Mouse (Mus musculus) lung, embryonic 16.5 days (tissue): ENCODE data around the gene Ppp1r18. TPM values are rescaled to one million over a fixed set of nuclear protein-coding genes. Genes with fewer than 3 reads are reported as not detected.
A peak's percentile ranks its signal among the peaks of the same experiment; 100 is the strongest.

Experiments used
- ATAC-seq: fragments of 200-750 bp; cut with Nextera tagmentation; 2 replicates; pipeline ENCODE4 v1.8.0; 2017; ENCODE audit warnings: low read depth, mild to moderate bottlenecking, moderate library complexity
- H3K27ac ChIP-seq: fragments of 300-500 bp; sonication (generic); 2 replicates; pipeline ENCODE4 v1.5.1; 2014; ENCODE audit warnings: mild to moderate bottlenecking, control low read depth, low read length
- H3K27me3 ChIP-seq: fragments of 300-500 bp; sonication (generic); 2 replicates; pipeline ENCODE4 v1.6.1; 2014; ENCODE audit warnings: low read depth, low read length, mixed read lengths; ENCODE audit not compliant: control insufficient read depth, insufficient read depth
- H3K36me3 ChIP-seq: fragments of 300-500 bp; sonication (generic); 2 replicates; pipeline ENCODE4 v1.6.1; 2014; ENCODE audit warnings: low read length; ENCODE audit not compliant: control insufficient read depth, insufficient read depth
- H3K4me1 ChIP-seq: fragments of 300-500 bp; sonication (generic); replicated peaks from 2 replicates; pipeline ENCODE4 v1.6.1; 2014; ENCODE audit warnings: low read length, mixed read lengths; ENCODE audit not compliant: control insufficient read depth, insufficient read depth
- H3K4me2 ChIP-seq: fragments of 300-500 bp; sonication (generic); 2 replicates; pipeline ENCODE4 v1.6.1; 2014; ENCODE audit warnings: low read depth, low read length, control low read depth
- H3K4me3 ChIP-seq: fragments of 300-500 bp; sonication (generic); 2 replicates; pipeline ENCODE4 v1.5.1; 2014; ENCODE audit warnings: mild to moderate bottlenecking, low read length, control low read depth
- H3K9ac ChIP-seq: fragments of 300-500 bp; sonication (generic); 2 replicates; pipeline ENCODE4 v1.6.1; 2014; ENCODE audit warnings: low read length, control low read depth
- H3K9me3 ChIP-seq: fragments of 300-500 bp; sonication (generic); 2 replicates; pipeline ENCODE4 v1.6.1; 2016; ENCODE audit warnings: low read length; ENCODE audit not compliant: control insufficient read depth
- WGBS: fragments of 180-500 bp; shearing (Covaris S2); extraction: QIAGEN DNeasy Blood & Tissue Kit; methylation state at CpG from one replicate; pipeline ENCODE4 v1.1.7; 2014; 5-methylcytosine and 5-hydroxymethylcytosine counted together
- polyA plus RNA-seq: library from polyadenylated mRNA; unstranded; fragments of >200 nt; fragmentation: Nextera tagmentation; extraction: Ambion mirVana; gene quantifications from 2 replicates; pipeline ENCODE4 v1.2.1, GENCODE M21; 2015

Gene Ppp1r18
- polyA plus RNA-seq, 1 experiment from 2014 or later, result 26.5 TPM

DNA sequence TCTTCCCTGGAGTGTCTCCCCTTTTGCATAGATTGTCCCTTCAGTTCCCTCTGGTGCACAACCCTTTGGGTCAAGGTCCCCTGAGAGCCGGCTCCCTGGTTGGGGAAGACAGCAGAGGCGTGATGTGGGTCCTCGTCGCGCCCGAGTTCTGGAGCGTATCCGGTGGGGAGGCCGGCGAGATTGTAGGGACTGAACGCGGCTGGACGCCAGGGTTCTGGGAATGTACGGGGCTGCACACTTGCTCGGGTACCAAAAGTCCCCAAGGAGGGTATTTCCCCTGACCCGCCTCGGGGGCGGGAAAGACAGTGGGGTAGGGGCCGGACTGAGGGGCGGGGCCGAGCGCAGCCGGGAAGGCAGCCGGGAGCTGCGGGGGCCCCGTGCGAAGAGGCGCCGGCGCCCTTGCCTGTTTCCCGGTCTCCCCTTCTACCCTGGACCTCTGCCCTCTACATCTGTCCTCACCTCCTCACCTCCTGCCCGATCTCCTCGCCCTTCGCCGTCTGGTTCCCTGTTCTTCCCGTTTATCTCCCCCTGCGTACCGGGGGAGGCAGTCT, 963 bp downstream of the Ppp1r18 start:
- WGBS, result under 1% methylated on average over 38 of the region's 38 CpGs
- Histone ChIP-seq H3K27ac (peak overlapping the region; percentile 99), H3K4me1 (peaks cover 36% of the 10 kb centered on the region), H3K27me3 (no peaks in the 10 kb centered on the region), H3K4me3 (peak overlapping the region; percentile 66), H3K36me3 (peaks cover 3% of the 10 kb centered on the region; the same call in 1 of the 2 replicates), H3K4me2 (peak overlapping the region; percentile 94), H3K9ac (peak overlapping the region; percentile 81), H3K9me3 (0 out of 2 replicates have a peak, but pooled peaks cover 1% of the 10 kb centered on the region)
- peak; percentile 60 for ATAC-seq

DNA sequence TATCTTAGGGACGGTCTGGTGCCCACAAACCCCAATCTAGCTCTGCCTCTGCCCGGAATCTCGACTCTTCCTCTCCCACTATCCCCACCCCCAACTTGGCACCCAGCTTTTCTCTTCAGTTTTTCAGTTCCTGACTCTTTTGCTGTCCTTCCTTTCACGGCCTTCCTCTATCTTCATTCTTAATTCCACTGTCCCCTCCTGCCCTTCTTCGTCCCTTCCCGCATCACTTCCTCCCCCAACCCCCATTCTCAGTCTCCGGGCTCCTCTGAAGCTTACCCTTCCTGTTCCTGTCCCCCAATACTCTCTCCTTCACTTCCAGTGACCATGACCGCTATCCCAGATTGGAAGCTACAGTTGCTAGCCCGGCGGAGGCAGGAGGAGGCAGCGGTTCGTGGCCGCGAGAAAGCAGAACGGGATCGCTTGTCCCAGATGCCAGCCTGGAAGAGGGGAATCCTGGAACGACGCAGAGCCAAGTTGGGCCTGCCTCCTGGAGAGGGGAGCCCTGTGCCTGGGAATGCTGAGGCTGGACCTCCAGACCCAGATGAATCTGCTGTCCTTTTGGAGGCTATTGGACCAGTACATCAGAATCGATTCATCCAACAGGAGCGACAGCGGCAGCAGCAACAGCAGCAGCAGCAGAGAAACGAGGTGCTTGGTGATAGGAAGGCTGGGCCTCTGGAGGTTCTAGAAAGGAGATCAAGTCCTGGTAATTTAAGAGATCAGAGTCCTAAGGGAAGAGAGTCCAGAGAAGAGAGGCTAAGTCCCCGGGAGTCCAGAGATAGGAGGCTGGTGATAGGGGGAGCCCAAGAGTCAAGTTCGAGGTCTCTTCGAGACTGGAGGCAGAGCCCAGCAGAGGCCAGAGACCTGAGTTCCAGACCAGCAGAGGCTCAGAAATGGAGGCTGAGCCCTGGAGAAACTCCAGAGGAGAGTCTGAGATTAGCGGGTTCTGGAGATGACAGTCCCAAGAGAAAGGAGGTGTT, 1.8 kb downstream of the Ppp1r18 start:
- peaks cover 5% of the 10 kb centered on the region; the same call in 1 of the 2 replicates for H3K36me3 ChIP-seq
- H3K9ac ChIP-seq, result peak overlapping the region; percentile 81
- H3K9me3 ChIP-seq, result 0 out of 2 replicates have a peak, but pooled peaks cover 2% of the 10 kb centered on the region
- peak overlapping the region; percentile 66 for H3K4me3 ChIP-seq
- H3K4me1 ChIP-seq, result peaks cover 33% of the 10 kb centered on the region
- H3K27ac ChIP-seq, result peak overlapping the region; percentile 99
- H3K4me2 ChIP-seq, result peak overlapping the region; percentile 94
- 8% methylated on average over 26 of the region's 26 CpGs for WGBS
- ATAC-seq, result no peak
- H3K27me3 ChIP-seq, result no peaks in the 10 kb centered on the region

- H3K4me1 ChIP-seq, result peaks cover 33% of the 10 kb centered on the region
- H3K27me3 ChIP-seq, result no peaks in the 10 kb centered on the region
- ATAC-seq, result no peak
- 15% methylated on average over 17 of the region's 17 CpGs for WGBS
- peaks cover 5% of the 10 kb centered on the region; the same call in 1 of the 2 replicates for H3K36me3 ChIP-seq
- H3K9ac ChIP-seq, result peak overlapping the region; percentile 81
- H3K27ac ChIP-seq, result peak overlapping the region; percentile 99
- H3K4me2 ChIP-seq, result peak overlapping the region; percentile 94
- H3K4me3 ChIP-seq, result peak overlapping the region; percentile 66
- 0 out of 2 replicates have a peak, but pooled peaks cover 2% of the 10 kb centered on the region for H3K9me3 ChIP-seq
These were observed 2.9 kb downstream of the Ppp1r18 start for GRCm38 (mm10) chr17:35868165-35868820.

DNA sequence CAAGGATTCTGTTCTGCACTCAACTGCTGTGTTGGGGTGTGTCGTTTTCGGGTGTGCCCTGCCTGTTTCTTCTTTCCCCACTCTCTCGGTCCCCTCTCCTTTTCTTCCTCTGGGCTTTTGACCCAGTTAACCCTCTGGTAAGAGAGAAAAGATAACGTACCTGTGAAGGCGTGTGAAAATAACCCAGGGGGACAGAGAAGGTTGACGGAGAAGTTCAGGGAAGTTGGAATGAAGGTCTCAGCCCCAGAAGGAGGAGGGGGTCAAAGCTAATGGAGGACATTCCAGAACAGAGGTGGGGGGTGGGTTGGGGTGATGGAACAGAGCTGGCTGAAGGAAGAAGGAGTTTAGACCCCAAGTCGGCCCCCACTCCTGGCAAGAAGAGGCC, 3.6 kb downstream of the Ppp1r18 start:
- peak overlapping the region; percentile 81 for H3K9ac ChIP-seq
- H3K4me1 ChIP-seq, result peaks cover 33% of the 10 kb centered on the region
- H3K27ac ChIP-seq, result peak overlapping the region; percentile 99
- no peak for ATAC-seq
- 0 out of 2 replicates have a peak, but pooled peaks cover 2% of the 10 kb centered on the region for H3K9me3 ChIP-seq
- 2% methylated on average over 7 of the region's 7 CpGs for WGBS
- H3K36me3 ChIP-seq, result peaks cover 5% of the 10 kb centered on the region; the same call in 1 of the 2 replicates
- no peaks in the 10 kb centered on the region for H3K27me3 ChIP-seq
- peak overlapping the region; percentile 94 for H3K4me2 ChIP-seq
- peak overlapping the region; percentile 66 for H3K4me3 ChIP-seq

- Histone ChIP-seq H3K36me3 (peaks cover 8% of the 10 kb centered on the region; the same call in 1 of the 2 replicates), H3K9me3 (0 out of 2 replicates have a peak, but pooled peaks cover 2% of the 10 kb centered on the region), H3K27me3 (no peaks in the 10 kb centered on the region), H3K4me3 (peak overlapping the region; percentile 66), H3K4me1 (peaks cover 33% of the 10 kb centered on the region), H3K9ac (peak overlapping the region; percentile 81), H3K27ac (peak overlapping the region; percentile 99), H3K4me2 (peak overlapping the region; percentile 94)
- ATAC-seq, result peak; percentile 7; the same call in 1 of the 2 replicates
- 2% methylated on average over 7 of the region's 7 CpGs for WGBS
These were observed 4.1 kb downstream of the Ppp1r18 start for GRCm38 (mm10) chr17:35869346-35870067.

DNA sequence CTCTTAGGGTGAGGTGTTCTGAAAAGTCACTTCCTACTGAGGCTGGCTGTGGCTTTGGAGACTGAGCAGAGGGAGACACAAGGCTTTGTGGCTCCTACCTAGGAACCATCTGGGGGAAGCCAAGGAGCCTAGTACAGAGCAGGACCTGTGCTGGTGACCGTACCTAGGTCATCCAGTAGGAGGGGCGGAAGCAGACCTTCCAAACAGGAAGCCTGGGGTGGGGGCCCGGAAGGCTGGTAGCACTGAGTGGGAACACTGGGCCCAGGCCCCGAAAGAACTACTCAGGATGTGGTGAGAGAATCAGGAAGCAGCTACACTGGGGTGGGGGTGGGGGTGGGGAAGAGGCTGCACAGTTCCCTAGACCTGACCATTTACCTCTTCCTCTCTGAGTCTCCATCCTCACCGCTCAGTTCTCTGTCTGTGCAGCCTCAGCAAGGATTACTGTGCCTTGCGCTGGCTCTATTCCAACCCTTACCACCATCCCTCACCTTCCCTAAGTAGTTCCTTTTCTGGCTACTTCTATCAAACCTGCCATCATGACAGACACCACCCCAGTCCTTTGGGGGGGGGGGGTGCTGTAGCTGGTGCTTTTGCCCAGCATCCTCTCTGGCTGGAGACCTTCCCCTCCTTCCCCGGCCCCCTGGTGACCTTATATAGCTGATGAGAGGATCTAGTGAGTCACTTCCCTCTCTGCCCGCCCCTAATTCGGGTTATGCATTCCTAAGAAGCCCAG, 4.9 kb downstream of the Ppp1r18 start:
- 0 out of 2 replicates have a peak, but pooled peaks cover 2% of the 10 kb centered on the region for H3K9me3 ChIP-seq
- peak overlapping the region; percentile 66 for H3K4me3 ChIP-seq
- H3K4me1 ChIP-seq, result peaks cover 28% of the 10 kb centered on the region
- H3K36me3 ChIP-seq, result peaks cover 16% of the 10 kb centered on the region
- no peaks in the 10 kb centered on the region for H3K27me3 ChIP-seq
- peak; percentile 7 for ATAC-seq
- WGBS, result 37% methylated on average over 9 of the region's 9 CpGs
- peak overlapping the region; percentile 94 for H3K4me2 ChIP-seq
- peak overlapping the region; percentile 81 for H3K9ac ChIP-seq
- H3K27ac ChIP-seq, result peak overlapping the region; percentile 99

DNA sequence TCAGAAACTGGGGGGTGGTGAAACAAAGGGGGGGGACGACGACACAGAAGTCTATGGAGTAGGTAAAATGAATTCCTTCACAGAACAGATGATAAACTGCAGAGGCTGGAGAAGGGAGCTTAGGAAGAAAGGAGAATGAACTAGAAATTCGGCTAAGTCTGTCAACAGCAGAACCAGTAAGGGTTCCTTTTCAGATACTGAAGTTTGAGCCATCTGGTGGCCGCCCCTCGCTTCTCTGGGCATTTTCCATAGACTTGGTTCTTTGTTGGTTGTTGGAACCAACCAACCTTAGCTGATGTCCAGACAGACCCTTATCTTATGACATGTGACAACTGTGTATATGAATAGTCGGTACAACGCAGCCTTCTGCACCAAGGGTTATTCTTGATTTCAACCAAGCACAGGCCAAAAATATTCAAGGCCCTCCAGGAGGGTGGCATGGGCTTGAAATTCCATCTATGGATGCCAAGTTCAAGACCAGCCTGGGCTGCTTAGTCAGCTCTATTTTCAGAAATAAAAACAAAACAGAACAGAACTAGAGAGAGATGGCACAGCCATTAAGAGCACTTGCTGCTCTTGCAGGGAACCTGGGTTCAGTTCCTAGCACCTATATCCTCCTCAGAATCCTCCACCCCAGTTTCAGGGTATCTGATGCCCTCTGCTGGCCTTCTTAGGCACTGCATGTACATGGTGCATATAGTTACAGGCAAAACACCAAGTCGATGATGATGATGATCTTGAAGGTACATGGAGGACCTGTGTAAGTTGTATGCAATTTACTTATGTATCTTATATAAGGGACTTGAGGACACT, 5.7 kb downstream of the Ppp1r18 start:
- no peak for ATAC-seq
- peak overlapping the region; percentile 81; the same call in 1 of the 2 replicates for H3K9ac ChIP-seq
- 57% methylated on average over 8 of the region's 8 CpGs for WGBS

More for the DNA sequence above, 5.7 kb downstream of the Ppp1r18 start:
- Histone ChIP-seq H3K27me3 (no peaks in the 10 kb centered on the region), H3K4me1 (peaks cover 28% of the 10 kb centered on the region), H3K4me2 (peak overlapping the region; percentile 94), H3K4me3 (peak overlapping the region; percentile 66), H3K9me3 (0 out of 2 replicates have a peak, but pooled peaks cover 2% of the 10 kb centered on the region), H3K36me3 (peaks cover 18% of the 10 kb centered on the region), H3K27ac (peak overlapping the region; percentile 99)
